Mouse (Mus musculus) frontal cortex, adult (tissue): Measurements from ENCODE around the gene 1520401A03Rik.

Experiments
- ATAC-seq: cut with Nextera tagmentation; 2 replicates; pipeline ENCODE4 v1.9.2; 2017; ENCODE audit warnings: mild to moderate bottlenecking, moderate library complexity, mixed read lengths; ENCODE audit not compliant: low TSS enrichment

The 1520401A03Rik gene

GRCm38 (mm10) chr17:23670516-23671074 is 52.0 kb downstream of the 1520401A03Rik start:
- ATAC-seq = no peak

GRCm38 (mm10) chr17:23665511-23665910 is 57.1 kb downstream of the 1520401A03Rik start:
- ATAC-seq = no peak

DNA sequence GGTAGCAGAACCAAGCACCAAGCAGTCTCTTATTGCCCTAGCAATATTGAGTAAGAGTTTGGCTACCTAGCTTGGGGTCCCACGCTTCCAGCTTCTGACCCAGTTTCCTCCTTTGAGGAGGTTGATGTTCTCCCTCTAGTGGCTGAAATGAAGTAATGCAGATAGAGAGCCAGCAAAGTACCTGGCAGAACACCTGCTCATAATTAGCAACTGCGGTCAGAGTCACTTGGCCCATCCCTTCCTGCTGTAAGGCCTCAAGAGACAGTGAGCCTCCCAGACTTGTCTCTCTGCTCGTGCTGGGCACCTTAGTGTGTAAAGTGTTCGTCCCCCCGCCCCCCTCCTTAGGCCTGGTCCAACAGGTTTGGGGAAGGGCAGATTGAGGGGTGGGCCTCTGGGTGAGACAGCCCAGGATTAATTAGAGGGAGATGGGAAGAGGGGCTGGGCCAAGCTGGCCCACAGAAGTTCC is 58.0 kb downstream of the 1520401A03Rik start:
- no peak for ATAC-seq

GRCm38 (mm10) chr17:23661526-23661925 is 61.1 kb downstream of the 1520401A03Rik start:
- ATAC-seq = no peak

GRCm38 (mm10) chr17:23660876-23661200 is 61.7 kb downstream of the 1520401A03Rik start:
- no peak for ATAC-seq

DNA sequence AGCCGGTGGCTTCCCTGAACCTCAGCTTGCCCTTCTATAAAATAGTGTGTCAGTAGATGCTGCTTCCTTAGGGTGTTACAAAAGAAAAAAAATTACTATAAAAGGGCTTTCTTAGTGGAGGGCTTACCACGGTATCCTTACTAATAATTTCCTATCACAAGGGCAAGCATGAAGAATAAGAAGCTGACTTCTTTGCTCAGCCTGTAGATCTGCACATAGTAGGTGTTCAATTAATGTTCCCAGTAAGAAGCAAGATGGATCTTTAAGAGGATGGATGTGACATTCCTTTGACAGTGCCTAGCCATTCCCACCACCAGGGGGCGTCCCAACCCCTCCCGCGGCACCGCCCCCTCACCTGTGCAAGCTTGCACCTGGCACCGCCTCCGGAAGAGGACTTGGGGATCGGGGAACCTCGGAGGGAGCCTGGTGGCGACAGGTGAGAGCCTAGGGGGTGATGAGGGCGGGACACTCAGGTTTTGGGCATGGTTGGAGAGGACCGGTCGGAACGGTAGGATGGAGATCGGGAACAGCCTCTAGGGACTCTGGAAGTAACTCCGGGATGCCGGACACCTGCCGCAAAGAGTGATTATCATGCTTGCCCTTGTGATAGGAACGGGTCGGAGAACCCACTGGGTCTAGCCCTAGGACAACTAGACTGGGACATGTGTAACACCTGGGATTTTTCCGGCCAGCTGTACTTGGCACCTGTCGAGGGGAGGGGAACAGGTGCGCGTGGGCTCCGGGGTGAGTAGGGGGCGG is 62.3 kb downstream of the 1520401A03Rik start, which contains the start of gene Bicdl2:
Gene Bicdl2 (plus strand): TSS at position 390 of the 759 bp plus-strand sequence.
- ATAC-seq = no peak

- no peak for ATAC-seq
Measured at GRCm38 (mm10) chr17:23658450-23658849, 64.1 kb downstream of the 1520401A03Rik start.
